Mouse (Mus musculus) lung, embryonic 14.5 days (tissue): ENCODE data around the gene Tram2. TPM values are rescaled to one million over a fixed set of nuclear protein-coding genes. Genes with fewer than 3 reads are reported as not detected.
A peak's percentile ranks its signal among the peaks of the same experiment; 100 is the strongest.

Experiments
- ATAC-seq: fragments of 200-750 bp; cut with Nextera tagmentation; 2 replicates; pipeline ENCODE4 v1.8.0; 2017; ENCODE audit warnings: mild to moderate bottlenecking, moderate TSS enrichment, moderate library complexity; ENCODE audit not compliant: insufficient read depth
- DNase-seq: peaks from one replicate; pipeline ENCODE4 v3.0.0-alpha.2; 2015
- H3K27ac ChIP-seq: fragments of 300-500 bp; sonication (generic); 2 replicates; pipeline ENCODE4 v1.5.1; 2014; ENCODE audit warnings: low read depth, mild to moderate bottlenecking, moderate library complexity
- H3K27me3 ChIP-seq: fragments of 300-500 bp; sonication (generic); 2 replicates; pipeline ENCODE4 v1.6.1; 2014; ENCODE audit warnings: low read length, control low read depth; ENCODE audit not compliant: insufficient read depth
- H3K36me3 ChIP-seq: fragments of 300-500 bp; sonication (generic); 2 replicates; pipeline ENCODE4 v1.6.1; 2014; ENCODE audit warnings: control low read depth; ENCODE audit not compliant: insufficient read depth
- H3K4me1 ChIP-seq: fragments of 300-500 bp; sonication (generic); 2 replicates; pipeline ENCODE4 v1.6.1; 2014; ENCODE audit warnings: antibody characterized with exemption, control low read depth; ENCODE audit not compliant: insufficient read depth
- H3K4me2 ChIP-seq: fragments of 300-500 bp; sonication (generic); 2 replicates; pipeline ENCODE4 v1.6.1; 2014; ENCODE audit warnings: mild to moderate bottlenecking
- H3K4me3 ChIP-seq: fragments of 300-500 bp; sonication (generic); 2 replicates; pipeline ENCODE4 v1.5.1; 2014; ENCODE audit warnings: low read depth, low read length
- H3K9ac ChIP-seq: fragments of 300-500 bp; sonication (generic); 2 replicates; pipeline ENCODE4 v1.6.1; 2014
- H3K9me3 ChIP-seq: fragments of 300-500 bp; sonication (generic); 2 replicates; pipeline ENCODE4 v1.6.1; 2016; ENCODE audit warnings: low read depth, low read length, control low read depth
- CTCF ChIP-seq: IDR thresholded peaks from 2 replicates; pipeline ENCODE4 v1.5.1; 2016; ENCODE audit warnings: antibody characterized with exemption, low read depth
- WGBS: fragments of 180-500 bp; shearing (Covaris S2); extraction: QIAGEN DNeasy Blood & Tissue Kit; methylation state at CpG from one replicate; pipeline ENCODE4 v1.1.7; 2014; 5-methylcytosine and 5-hydroxymethylcytosine counted together
- polyA plus RNA-seq: library from polyadenylated mRNA; unstranded; fragments of >200 nt; fragmentation: Nextera tagmentation; extraction: Ambion mirVana; gene quantifications from 2 replicates; pipeline ENCODE4 v1.2.1, GENCODE M21; 2014

Tram2 gene
- polyA plus RNA-seq, 1 experiment from 2014 or later, result 11.5 TPM

DNA sequence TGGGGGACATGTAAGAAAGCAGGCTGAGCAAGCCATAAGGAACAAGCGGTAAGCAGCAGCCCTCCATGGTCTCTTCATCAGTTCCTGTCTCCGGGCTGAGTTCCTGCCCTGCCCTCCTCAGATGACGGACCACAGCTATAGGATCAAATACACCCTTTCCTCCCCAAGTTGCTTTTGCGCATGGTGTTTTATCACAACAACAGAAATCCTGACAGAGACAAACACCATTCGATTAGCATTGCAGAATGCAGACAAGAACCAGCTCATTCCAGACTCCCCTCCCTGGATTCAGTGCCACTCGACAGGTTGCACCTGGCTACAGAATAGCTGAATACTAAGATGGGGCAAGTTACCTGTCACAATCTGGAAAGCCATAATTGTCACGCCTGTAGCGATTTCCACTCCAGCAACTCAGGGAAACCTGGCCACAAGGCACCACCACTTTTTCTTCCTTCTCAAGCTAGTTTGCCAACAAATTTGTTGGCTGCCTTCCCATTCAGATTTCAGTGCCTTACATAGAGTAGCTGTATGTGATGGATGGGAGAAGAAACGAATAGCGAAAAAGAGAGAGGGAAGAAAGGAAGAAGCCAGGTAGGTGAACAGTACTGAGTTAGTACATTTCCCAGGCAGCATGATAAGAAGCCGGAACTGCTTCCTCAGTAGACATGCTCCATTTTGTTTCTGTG, 11.3 kb downstream of the Tram2 start:
- ATAC-seq (peak; percentile 10; the same call in 1 of the 2 replicates), DNase-seq (peak; percentile 75)
- no peak for TF ChIP-seq CTCF
- Histone ChIP-seq H3K27me3 (no peaks in the 10 kb centered on the region), H3K27ac (no peak overlapping the region), H3K9me3 (no peaks in the 10 kb centered on the region), H3K4me1 (peaks cover 15% of the 10 kb centered on the region), H3K4me3 (no peak overlapping the region), H3K36me3 (peaks cover 14% of the 10 kb centered on the region; the same call in 1 of the 2 replicates), H3K4me2 (no peak overlapping the region), H3K9ac (no peak overlapping the region)
- WGBS, result 76% methylated on average over 11 of the region's 11 CpGs

DNA sequence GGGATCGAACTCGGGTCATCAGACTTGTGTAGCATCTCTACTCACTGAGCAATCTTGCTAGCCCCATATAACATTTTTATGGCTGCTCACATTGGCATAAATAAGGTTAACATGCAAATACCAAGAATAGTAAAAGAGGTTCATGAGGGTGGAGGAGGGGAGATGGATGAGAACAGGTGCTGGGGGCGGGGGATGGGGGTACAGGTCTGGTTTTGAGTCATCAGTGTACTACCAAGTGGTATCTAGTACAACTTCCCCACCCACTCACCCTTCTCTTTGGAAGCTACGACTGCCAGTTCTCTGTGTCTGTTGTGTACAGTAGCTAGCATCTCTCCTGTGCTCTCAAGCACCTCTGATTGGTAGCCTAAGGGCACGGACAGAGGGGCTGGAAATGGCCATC, 14.9 kb downstream of the Tram2 start:
- DNase-seq, result no peak
- no peak overlapping the region for H3K4me2 ChIP-seq
- peaks cover 15% of the 10 kb centered on the region; the same call in 1 of the 2 replicates for H3K36me3 ChIP-seq
- WGBS, result 89% methylated on average over 5 of the region's 5 CpGs
- no peak for TF ChIP-seq CTCF
- H3K27me3 ChIP-seq, result no peaks in the 10 kb centered on the region
- H3K4me3 ChIP-seq, result no peak overlapping the region
- no peak overlapping the region for H3K9ac ChIP-seq
- peaks cover 6% of the 10 kb centered on the region for H3K4me1 ChIP-seq
- H3K27ac ChIP-seq, result no peak overlapping the region
- ATAC-seq, result no peak
- no peaks in the 10 kb centered on the region for H3K9me3 ChIP-seq

DNA sequence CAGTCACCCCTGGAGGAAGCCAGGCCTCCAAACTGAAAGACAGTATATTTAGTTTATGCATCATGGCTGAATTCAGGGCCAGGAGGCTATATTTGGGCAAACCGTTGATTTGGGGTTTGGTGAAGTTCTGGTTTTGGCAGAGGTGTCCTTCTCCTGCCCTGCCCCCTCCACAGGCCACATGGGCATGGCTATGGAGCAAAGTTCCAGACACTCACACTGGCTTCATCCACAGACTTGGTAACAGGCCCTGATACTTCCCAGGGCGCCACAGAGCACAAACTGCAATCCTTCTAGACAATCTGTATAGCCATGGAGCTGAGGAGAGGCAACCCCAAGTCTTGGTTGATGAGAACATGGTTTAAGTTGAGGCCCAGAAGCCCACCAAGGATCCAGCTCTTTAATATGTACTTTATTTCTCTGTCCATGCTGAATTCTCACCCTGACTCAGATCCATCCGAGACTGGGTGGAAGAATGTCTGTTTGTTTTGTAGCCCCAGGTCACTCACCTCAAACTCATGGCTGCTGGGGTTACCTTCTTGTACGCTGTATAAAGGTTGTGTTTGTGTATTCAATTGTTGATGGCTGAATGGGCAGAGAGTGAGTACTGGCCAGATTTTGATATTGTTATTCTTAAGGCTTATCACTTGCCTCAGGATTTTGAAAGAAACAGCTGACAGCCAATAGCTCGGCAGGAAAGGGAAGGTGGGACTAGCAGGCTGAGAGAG, 19.5 kb downstream of the Tram2 start:
- Histone ChIP-seq H3K4me2 (no peak overlapping the region), H3K9me3 (no peaks in the 10 kb centered on the region), H3K27me3 (no peaks in the 10 kb centered on the region), H3K9ac (no peak overlapping the region), H3K4me1 (no peaks in the 10 kb centered on the region), H3K4me3 (no peak overlapping the region), H3K36me3 (0 out of 2 replicates have a peak, but pooled peaks cover 8% of the 10 kb centered on the region), H3K27ac (no peak overlapping the region)
- TF ChIP-seq CTCF, result no peak
- ATAC-seq (no peak), DNase-seq (no peak)
- 66% methylated on average over 5 of the region's 5 CpGs for WGBS

- Histone ChIP-seq H3K4me1 (peaks cover 9% of the 10 kb centered on the region), H3K36me3 (0 out of 2 replicates have a peak, but pooled peaks cover under 1% of the 10 kb centered on the region), H3K27ac (0 out of 2 replicates have a peak overlapping the region, but pooled peaks have one; percentile 43), H3K4me2 (no peak overlapping the region), H3K9ac (no peak overlapping the region), H3K4me3 (no peak overlapping the region), H3K27me3 (no peaks in the 10 kb centered on the region), H3K9me3 (no peaks in the 10 kb centered on the region)
- DNase-seq (no peak), ATAC-seq (no peak)
- no peak for TF ChIP-seq CTCF
- WGBS, result 53% methylated on average over 9 of the region's 9 CpGs
These were observed 26.0 kb downstream of the Tram2 start for GRCm38 (mm10) chr1:21053009-21053408.

- no peak for TF ChIP-seq CTCF
- Histone ChIP-seq H3K4me1 (peaks cover 9% of the 10 kb centered on the region), H3K4me2 (no peak overlapping the region), H3K36me3 (no peaks in the 10 kb centered on the region), H3K9ac (no peak overlapping the region), H3K27ac (no peak overlapping the region; the same call in 1 of the 2 replicates), H3K4me3 (no peak overlapping the region), H3K27me3 (no peaks in the 10 kb centered on the region), H3K9me3 (no peaks in the 10 kb centered on the region)
- DNase-seq (peak; percentile 35), ATAC-seq (peak; percentile 62)
- WGBS, result 25% methylated on average over 5 of the region's 5 CpGs
These were observed 26.4 kb downstream of the Tram2 start for GRCm38 (mm10) chr1:21052608-21053007.

DNA sequence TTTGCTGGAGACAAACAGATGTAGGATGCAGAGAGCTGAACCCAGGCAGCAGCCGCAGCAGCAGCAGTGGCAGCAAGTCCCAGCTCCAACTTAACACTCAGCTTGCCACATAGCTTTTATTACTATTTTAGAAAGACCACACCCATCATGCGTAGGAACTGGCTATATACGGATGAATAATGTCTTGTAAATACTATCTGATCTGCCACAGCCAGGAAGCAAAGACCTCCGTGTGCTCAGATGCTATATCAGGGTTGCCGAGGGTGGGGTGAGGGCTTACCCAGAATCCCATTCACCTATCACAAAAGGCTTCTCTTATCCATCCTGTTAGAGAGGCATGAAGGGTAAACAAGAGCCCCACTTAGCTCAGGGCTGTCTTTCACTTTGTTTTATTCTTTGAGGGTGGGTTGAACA, 26.9 kb downstream of the Tram2 start:
- 24% methylated on average over 5 of the region's 5 CpGs for WGBS
- Histone ChIP-seq H3K4me2 (no peak overlapping the region), H3K9ac (no peak overlapping the region), H3K27me3 (no peaks in the 10 kb centered on the region), H3K27ac (no peak overlapping the region; the same call in 1 of the 2 replicates), H3K4me1 (peaks cover 9% of the 10 kb centered on the region), H3K36me3 (no peaks in the 10 kb centered on the region), H3K9me3 (no peaks in the 10 kb centered on the region), H3K4me3 (no peak overlapping the region)
- no peak for TF ChIP-seq CTCF
- peak; percentile 19 for DNase-seq
- ATAC-seq, result peak; percentile 19

- H3K27me3 ChIP-seq, result no peaks in the 10 kb centered on the region
- ATAC-seq, result no peak
- no peak for DNase-seq
- H3K4me1 ChIP-seq, result peaks cover 9% of the 10 kb centered on the region
- H3K36me3 ChIP-seq, result no peaks in the 10 kb centered on the region
- no peak overlapping the region for H3K9ac ChIP-seq
- H3K9me3 ChIP-seq, result no peaks in the 10 kb centered on the region
- WGBS, result 84% methylated on average over 5 of the region's 5 CpGs
- H3K4me2 ChIP-seq, result no peak overlapping the region
- no peak overlapping the region for H3K4me3 ChIP-seq
- TF ChIP-seq CTCF, result no peak
- H3K27ac ChIP-seq, result no peak overlapping the region
These were observed 30.0 kb downstream of the Tram2 start for GRCm38 (mm10) chr1:21049005-21049404.
